Mouse (Mus musculus): Measurements from ENCODE around the gene Ppp2r3c.
"Not testable (repeated sequence)": the region's sequence is repeated elsewhere in the genome, so short reads cannot be mapped to it uniquely, and the experiment has no call there.

Ppp2r3c gene

GRCm38 (mm10) chr12:55263385-55263784 lies 39.4 kb downstream of the Ppp2r3c start:
- DNase-seq = not testable (repeated sequence)

GRCm38 (mm10) chr12:55261950-55262349 lies 40.8 kb downstream of the Ppp2r3c start:
- not testable (repeated sequence) for DNase-seq

- not testable (repeated sequence) for DNase-seq
Observed at GRCm38 (mm10) chr12:55242243-55242642, 60.6 kb downstream of the Ppp2r3c start.

- DNase-seq = not testable (repeated sequence)
Observed at GRCm38 (mm10) chr12:55230520-55230861, 72.3 kb downstream of the Ppp2r3c start.

GRCm38 (mm10) chr12:55229626-55230519 lies 72.9 kb downstream of the Ppp2r3c start, which contains the start of gene Srp54c:
Gene Srp54c, plus strand, starts transcription at chr12:55230168.
- DNase-seq = not testable (repeated sequence)
